Mouse (Mus musculus) G1E (cell line): ENCODE measurements around the gene Cc2d1a. TPM values are rescaled to one million over a fixed set of nuclear protein-coding genes. Genes with fewer than 3 reads are reported as not detected.
A peak's percentile ranks its signal among the peaks of the same experiment; 100 is the strongest.

Source experiments
- ATAC-seq: 2 replicates; pipeline ENCODE4 v1.8.0; 2016; ENCODE audit warnings: mild to moderate bottlenecking; ENCODE audit not compliant: insufficient number of reproducible peaks, poor library complexity, low FRiP score, severe bottlenecking; ENCODE audit errors: extremely low read depth
- DNase-seq: peaks from one replicate; pipeline ENCODE4 v3.0.0; 2012; ENCODE audit warnings: low spot score
- H3K27me3 ChIP-seq: 2 replicates; pipeline ENCODE4 v1.6.1; 2012; ENCODE audit warnings: mild to moderate bottlenecking, low read length, inconsistent platforms; ENCODE audit not compliant: insufficient read depth
- H3K36me3 ChIP-seq: replicated peaks from 2 replicates; pipeline ENCODE3; 2012; ENCODE audit warnings: mild to moderate bottlenecking, inconsistent platforms
- H3K4me1 ChIP-seq: 2 replicates; pipeline ENCODE4 v1.6.1; 2012; ENCODE audit warnings: low read depth, low read length, inconsistent platforms, mixed read lengths; ENCODE audit not compliant: insufficient read depth
- H3K4me3 ChIP-seq: 2 replicates; pipeline ENCODE4 v1.5.1; 2012; ENCODE audit warnings: low read depth, mild to moderate bottlenecking, inconsistent platforms, low read length, moderate library complexity, mixed read lengths
- H3K9me3 ChIP-seq: replicated peaks from 2 replicates; pipeline ENCODE4 v1.6.1; 2012; ENCODE audit warnings: inconsistent platforms
- CTCF ChIP-seq: IDR thresholded peaks from 2 replicates; pipeline ENCODE4 v1.5.1; 2012; ENCODE audit warnings: low read depth, low read length, inconsistent platforms, mixed read lengths
- GATA1 ChIP-seq: IDR thresholded peaks from 2 replicates; pipeline ENCODE4 v1.6.1; 2012; ENCODE audit warnings: borderline replicate concordance, low read length, inconsistent platforms, mixed read lengths
- GATA2 ChIP-seq: IDR thresholded peaks from 2 replicates; pipeline ENCODE4 v1.6.1; 2012; ENCODE audit warnings: low read depth, low read length, inconsistent platforms, borderline replicate concordance
- POLR2AphosphoS5 ChIP-seq: IDR thresholded peaks from 2 replicates; pipeline ENCODE4 v1.6.1; 2012; ENCODE audit warnings: low read depth, low read length, inconsistent platforms; ENCODE audit not compliant: insufficient replicate concordance
- TAL1 ChIP-seq: conservative IDR thresholded peaks from 2 replicates; pipeline ENCODE4 v1.6.1; 2012; ENCODE audit warnings: low read depth, low read length, inconsistent platforms, mixed read lengths
- polyA plus RNA-seq: library from polyadenylated mRNA; stranded (reverse); fragments of >175 nt; gene quantifications from 2 replicates; pipeline ENCODE4 v1.2.3, GENCODE M21; 2012
- total RNA-seq, 2 experiments: library from RNA; stranded (forward) in 1 of 2; stranded (reverse) in 1 of 2; fragments of 200-1000 nt in 1 of 2; fragments of >200 nt in 1 of 2; fragmentation: Nextera tagmentation in 1 of 2; gene quantifications; 2 replicates each; pipeline ENCODE4 v1.2.3; 2014 to 2017

Gene Cc2d1a
- total and polyA plus RNA-seq, 3 experiments: 5.1 to 21.3 (median 9.6) TPM

GRCm38 (mm10) chr8:84192023-84192422, 44.3 kb upstream of the Cc2d1a start:
- DNase-seq: peak; percentile 79
- peak; percentile 92 for ATAC-seq
- peaks cover 4% of the 10 kb centered on the region; the same call in 1 of the 2 replicates for H3K27me3 ChIP-seq
- H3K4me1 ChIP-seq: peaks cover 38% of the 10 kb centered on the region
- H3K36me3 ChIP-seq: no peaks in the 10 kb centered on the region
- H3K4me3 ChIP-seq: peak overlapping the region; percentile 70
- no peaks in the 10 kb centered on the region for H3K9me3 ChIP-seq
- TF ChIP-seq GATA2 (no peak), GATA1 (no peak)

GRCm38 (mm10) chr8:84190191-84190867, 42.6 kb upstream of the Cc2d1a start:
- no peak overlapping the region for H3K4me3 ChIP-seq
- TF ChIP-seq GATA2 (no peak), TAL1 (no peak), CTCF (no peak), POLR2AphosphoS5 (no peak), GATA1 (no peak)
- no peak for DNase-seq
- no peaks in the 10 kb centered on the region for H3K36me3 ChIP-seq
- peaks cover 45% of the 10 kb centered on the region for H3K4me1 ChIP-seq
- ATAC-seq: no peak
- H3K9me3 ChIP-seq: no peaks in the 10 kb centered on the region
- peaks cover 4% of the 10 kb centered on the region; the same call in 1 of the 2 replicates for H3K27me3 ChIP-seq

GRCm38 (mm10) chr8:84189603-84190002, 41.9 kb upstream of the Cc2d1a start:
- H3K4me3 ChIP-seq: no peak overlapping the region
- H3K27me3 ChIP-seq: peaks cover 10% of the 10 kb centered on the region; the same call in 1 of the 2 replicates
- TF ChIP-seq GATA2: no peak
- DNase-seq (no peak), ATAC-seq (no peak)
- peaks cover 45% of the 10 kb centered on the region for H3K4me1 ChIP-seq
- H3K36me3 ChIP-seq: no peaks in the 10 kb centered on the region
- no peaks in the 10 kb centered on the region for H3K9me3 ChIP-seq

GRCm38 (mm10) chr8:84188671-84189070, 40.9 kb upstream of the Cc2d1a start:
- no peak for TF ChIP-seq GATA2
- Histone ChIP-seq H3K4me3 (no peak overlapping the region), H3K36me3 (no peaks in the 10 kb centered on the region), H3K27me3 (peaks cover 15% of the 10 kb centered on the region; the same call in 1 of the 2 replicates), H3K9me3 (no peaks in the 10 kb centered on the region), H3K4me1 (peaks cover 38% of the 10 kb centered on the region)
- DNase-seq (no peak), ATAC-seq (no peak)

GRCm38 (mm10) chr8:84187065-84187755, 39.5 kb upstream of the Cc2d1a start:
- TF ChIP-seq POLR2AphosphoS5 (no peak), GATA1 (no peak), CTCF (peak; percentile 47), TAL1 (no peak)
- H3K27me3 ChIP-seq: peaks cover 23% of the 10 kb centered on the region
- H3K9me3 ChIP-seq: no peaks in the 10 kb centered on the region
- no peak for ATAC-seq
- peak; percentile 40 for DNase-seq
- H3K36me3 ChIP-seq: no peaks in the 10 kb centered on the region
- H3K4me3 ChIP-seq: no peak overlapping the region; the same call in 1 of the 2 replicates
- H3K4me1 ChIP-seq: peaks cover 29% of the 10 kb centered on the region

- H3K27me3 ChIP-seq: peaks cover 23% of the 10 kb centered on the region
- peak; percentile 78 for TF ChIP-seq CTCF
- TF ChIP-seq GATA2: no peak
- DNase-seq (peak; percentile 68), ATAC-seq (0 out of 2 replicates have a peak, but pooled peaks have one; percentile 28)
- H3K9me3 ChIP-seq: no peaks in the 10 kb centered on the region
- H3K4me1 ChIP-seq: peaks cover 22% of the 10 kb centered on the region
- no peaks in the 10 kb centered on the region for H3K36me3 ChIP-seq
- H3K4me3 ChIP-seq: no peak overlapping the region; the same call in 1 of the 2 replicates
These were observed 38.8 kb upstream of the Cc2d1a start for GRCm38 (mm10) chr8:84186547-84186946.

- DNase-seq (no peak), ATAC-seq (no peak)
- H3K36me3 ChIP-seq: no peaks in the 10 kb centered on the region
- TF ChIP-seq CTCF: no peak
- no peak for TF ChIP-seq POLR2AphosphoS5
- no peak for TF ChIP-seq GATA2
- TF ChIP-seq TAL1: no peak
- TF ChIP-seq GATA1: no peak
- H3K4me3 ChIP-seq: no peak within 1 kb of the TSS
- H3K4me1 ChIP-seq: peaks cover 27% of the 10 kb centered on the region
- no peaks in the 10 kb centered on the region for H3K9me3 ChIP-seq
- H3K27me3 ChIP-seq: peaks cover 34% of the 10 kb centered on the region
These were observed 37.4 kb upstream of the Cc2d1a start, which contains the start of gene Nanos3 for GRCm38 (mm10) chr8:84185117-84185516. TSS of gene Nanos3 (minus strand) at chr8:84185217.
